Mouse (Mus musculus): ENCODE measurements at regions not wholly inside any gene's neighbourhood (a gene's known extent, or its start where the extent isn't known, plus 50 kb on each side); places are given as distances from the start of the nearest gene placed in this dataset.

- H3K4me1 ChIP-seq (ENCODE audit: insufficient read depth), result no peaks in the 10 kb centered on the region
- no peak for DNase-seq
- 83% methylated on average over 11 of the region's 11 CpGs for WGBS
- no peaks in the 10 kb centered on the region for H3K36me3 ChIP-seq (ENCODE audit: insufficient read depth)
- no peak overlapping the region for H3K4me2 ChIP-seq (ENCODE audit: low read depth)
- no peaks in the 10 kb centered on the region for H3K27me3 ChIP-seq (ENCODE audit: insufficient read depth, low read length)
- H3K9ac ChIP-seq, result no peak overlapping the region
- TF ChIP-seq CTCF (IDR thresholded peaks at IDR 0.05; ENCODE audit: low read depth), result no peak
- no peaks in the 10 kb centered on the region for H3K9me3 ChIP-seq (ENCODE audit: low read length)
- no peak overlapping the region for H3K4me3 ChIP-seq (ENCODE audit: low read depth, low read length)
- H3K27ac ChIP-seq (ENCODE audit: low read depth, low read length), result no peak overlapping the region
- no peak for ATAC-seq
Measured at GRCm38 (mm10) chr5:119317617-119318016, 352.9 kb upstream of the Tbx3 start.

GRCm38 (mm10) chr5:119321368-119322144, 348.9 kb upstream of the Tbx3 start:
- ATAC-seq, result no peak
- Histone ChIP-seq H3K9ac (no peak overlapping the region), H3K9me3 (ENCODE audit: low read length) (no peaks in the 10 kb centered on the region), H3K4me1 (ENCODE audit: insufficient read depth) (no peaks in the 10 kb centered on the region), H3K27me3 (ENCODE audit: insufficient read depth, low read length) (no peaks in the 10 kb centered on the region), H3K4me3 (ENCODE audit: low read depth, low read length) (no peak overlapping the region), H3K27ac (ENCODE audit: low read depth, low read length) (no peak overlapping the region), H3K36me3 (ENCODE audit: insufficient read depth) (no peaks in the 10 kb centered on the region), H3K4me2 (ENCODE audit: low read depth) (no peak overlapping the region)
- no peak for DNase-seq
- no peak for TF ChIP-seq CTCF (IDR thresholded peaks at IDR 0.05; ENCODE audit: low read depth)
- WGBS, result 86% methylated on average over 10 of the region's 10 CpGs

GRCm38 (mm10) chr5:119322411-119322810, 348.1 kb upstream of the Tbx3 start:
- peak; percentile 25 for DNase-seq
- H3K4me1 ChIP-seq (ENCODE audit: insufficient read depth), result no peaks in the 10 kb centered on the region
- H3K27ac ChIP-seq (ENCODE audit: low read depth, low read length), result no peak overlapping the region
- H3K4me3 ChIP-seq (ENCODE audit: low read depth, low read length), result no peak overlapping the region
- TF ChIP-seq CTCF (IDR thresholded peaks at IDR 0.05; ENCODE audit: low read depth), result no peak
- H3K4me2 ChIP-seq (ENCODE audit: low read depth), result no peak overlapping the region
- WGBS, result 16% methylated on average over 13 of the region's 13 CpGs
- no peaks in the 10 kb centered on the region for H3K36me3 ChIP-seq (ENCODE audit: insufficient read depth)
- no peaks in the 10 kb centered on the region for H3K27me3 ChIP-seq (ENCODE audit: insufficient read depth, low read length)
- H3K9me3 ChIP-seq (ENCODE audit: low read length), result no peaks in the 10 kb centered on the region
- H3K9ac ChIP-seq, result no peak overlapping the region
- ATAC-seq, result peak; percentile 43

- no peaks in the 10 kb centered on the region for H3K36me3 ChIP-seq (ENCODE audit: insufficient read depth)
- WGBS, result 88% methylated on average over 13 of the region's 13 CpGs
- DNase-seq, result no peak
- no peak overlapping the region for H3K27ac ChIP-seq (ENCODE audit: low read depth, low read length)
- no peak overlapping the region for H3K4me3 ChIP-seq (ENCODE audit: low read depth, low read length)
- no peaks in the 10 kb centered on the region for H3K4me1 ChIP-seq (ENCODE audit: insufficient read depth)
- ATAC-seq, result no peak
- TF ChIP-seq CTCF (IDR thresholded peaks at IDR 0.05; ENCODE audit: low read depth), result no peak
- H3K27me3 ChIP-seq (ENCODE audit: insufficient read depth, low read length), result no peaks in the 10 kb centered on the region
- no peak overlapping the region for H3K4me2 ChIP-seq (ENCODE audit: low read depth)
- H3K9ac ChIP-seq, result no peak overlapping the region
- H3K9me3 ChIP-seq (ENCODE audit: low read length), result no peaks in the 10 kb centered on the region
Measured at GRCm38 (mm10) chr5:119325681-119326255, 344.7 kb upstream of the Tbx3 start.

GRCm38 (mm10) chr5:119326895-119327294, 343.6 kb upstream of the Tbx3 start:
- no peaks in the 10 kb centered on the region for H3K36me3 ChIP-seq (ENCODE audit: insufficient read depth)
- no peak overlapping the region for H3K4me2 ChIP-seq (ENCODE audit: low read depth)
- H3K9ac ChIP-seq, result no peak overlapping the region
- ATAC-seq (no peak), DNase-seq (no peak)
- H3K4me1 ChIP-seq (ENCODE audit: insufficient read depth), result no peaks in the 10 kb centered on the region
- no peak overlapping the region for H3K27ac ChIP-seq (ENCODE audit: low read depth, low read length)
- no peaks in the 10 kb centered on the region for H3K9me3 ChIP-seq (ENCODE audit: low read length)
- 93% methylated on average over 8 of the region's 8 CpGs for WGBS
- no peaks in the 10 kb centered on the region for H3K27me3 ChIP-seq (ENCODE audit: insufficient read depth, low read length)
- H3K4me3 ChIP-seq (ENCODE audit: low read depth, low read length), result no peak overlapping the region
- no peak for TF ChIP-seq CTCF (IDR thresholded peaks at IDR 0.05; ENCODE audit: low read depth)

GRCm38 (mm10) chr5:119328971-119329370, 341.5 kb upstream of the Tbx3 start:
- H3K4me1 ChIP-seq (ENCODE audit: insufficient read depth), result no peaks in the 10 kb centered on the region
- H3K27me3 ChIP-seq (ENCODE audit: insufficient read depth, low read length), result no peaks in the 10 kb centered on the region
- H3K9me3 ChIP-seq (ENCODE audit: low read length), result no peaks in the 10 kb centered on the region
- H3K4me3 ChIP-seq (ENCODE audit: low read depth, low read length), result no peak overlapping the region
- no peak overlapping the region for H3K9ac ChIP-seq
- H3K36me3 ChIP-seq (ENCODE audit: insufficient read depth), result no peaks in the 10 kb centered on the region
- H3K27ac ChIP-seq (ENCODE audit: low read depth, low read length), result no peak overlapping the region
- DNase-seq (no peak), ATAC-seq (no peak)
- no peak for TF ChIP-seq CTCF (IDR thresholded peaks at IDR 0.05; ENCODE audit: low read depth)
- WGBS, result 91% methylated on average over 7 of the region's 7 CpGs
- no peak overlapping the region for H3K4me2 ChIP-seq (ENCODE audit: low read depth)

- no peak for ATAC-seq
- H3K27ac ChIP-seq (ENCODE audit: low read depth, low read length), result no peak overlapping the region
Measured at GRCm38 (mm10) chr5:119329371-119329770, 341.1 kb upstream of the Tbx3 start.

More at GRCm38 (mm10) chr5:119329371-119329770, 341.1 kb upstream of the Tbx3 start:
- no peak overlapping the region for H3K4me3 ChIP-seq (ENCODE audit: low read depth, low read length)
- DNase-seq, result no peak
- H3K9ac ChIP-seq, result no peak overlapping the region
- H3K4me2 ChIP-seq (ENCODE audit: low read depth), result no peak overlapping the region
- TF ChIP-seq CTCF (IDR thresholded peaks at IDR 0.05; ENCODE audit: low read depth), result no peak
- H3K4me1 ChIP-seq (ENCODE audit: insufficient read depth), result no peaks in the 10 kb centered on the region
- H3K9me3 ChIP-seq (ENCODE audit: low read length), result no peaks in the 10 kb centered on the region
- no peaks in the 10 kb centered on the region for H3K36me3 ChIP-seq (ENCODE audit: insufficient read depth)
- H3K27me3 ChIP-seq (ENCODE audit: insufficient read depth, low read length), result no peaks in the 10 kb centered on the region
- WGBS, result 88% methylated on average over 10 of the region's 10 CpGs
